Mouse (Mus musculus) stomach, embryonic 16.5 days (tissue): Measurements from ENCODE around the gene Pi4kb. TPM values are rescaled to one million over a fixed set of nuclear protein-coding genes. Genes with fewer than 3 reads are reported as not detected.
"Not testable (repeated sequence)": the region's sequence is repeated elsewhere in the genome, so short reads cannot be mapped to it uniquely, and the experiment has no call there.

Experiments
- ATAC-seq: fragments of 200-750 bp; cut with Nextera tagmentation; 2 replicates; pipeline ENCODE4 v1.8.0; 2017; ENCODE audit warnings: moderate number of reproducible peaks, moderate TSS enrichment; ENCODE audit not compliant: insufficient read depth, low FRiP score
- H3K27ac ChIP-seq: fragments of 300-500 bp; sonication (generic); 2 replicates; pipeline ENCODE4 v1.5.1; 2014; ENCODE audit warnings: low read length
- H3K27me3 ChIP-seq: fragments of 300-500 bp; sonication (generic); 2 replicates; pipeline ENCODE4 v1.6.1; 2014; ENCODE audit warnings: low read length, control low read depth, mixed read lengths; ENCODE audit not compliant: control insufficient read depth, insufficient read depth
- H3K36me3 ChIP-seq: fragments of 300-500 bp; sonication (generic); 2 replicates; pipeline ENCODE4 v1.6.1; 2014; ENCODE audit warnings: low read length; ENCODE audit not compliant: control insufficient read depth, insufficient read depth
- H3K4me1 ChIP-seq: fragments of 300-500 bp; sonication (generic); 2 replicates; pipeline ENCODE4 v1.6.1; 2014; ENCODE audit warnings: low read length, control low read depth, mixed read lengths; ENCODE audit not compliant: control insufficient read depth, insufficient read depth
- H3K4me2 ChIP-seq: fragments of 300-500 bp; sonication (generic); 2 replicates; pipeline ENCODE4 v1.6.1; 2014; ENCODE audit warnings: low read depth, low read length, mixed read lengths
- H3K4me3 ChIP-seq: fragments of 300-500 bp; sonication (generic); replicated peaks from 2 replicates; pipeline ENCODE4 v1.5.1; 2014; ENCODE audit warnings: mild to moderate bottlenecking, low read length
- H3K9ac ChIP-seq: fragments of 300-500 bp; sonication (generic); 2 replicates; pipeline ENCODE4 v1.6.1; 2014; ENCODE audit warnings: low read length
- H3K9me3 ChIP-seq: fragments of 300-500 bp; sonication (generic); replicated peaks from 2 replicates; pipeline ENCODE4 v1.6.1; 2016; ENCODE audit warnings: low read length, control low read depth; ENCODE audit not compliant: control insufficient read depth
- WGBS: fragments of 180-500 bp; shearing (Covaris S2); extraction: QIAGEN DNeasy Blood & Tissue Kit; methylation state at CpG from one replicate; pipeline ENCODE4 v1.1.7; 2014; 5-methylcytosine and 5-hydroxymethylcytosine counted together
- polyA plus RNA-seq: library from polyadenylated mRNA; unstranded; fragments of >200 nt; fragmentation: Nextera tagmentation; extraction: Ambion mirVana; gene quantifications from 2 replicates; pipeline ENCODE4 v1.2.1, GENCODE M21; 2015

Gene Pi4kb
- polyA plus RNA-seq = 17.5 and 24.0 TPM in 2 replicates

- Histone ChIP-seq H3K36me3 (no peaks in the 10 kb centered on the region), H3K4me3 (peak within 1 kb of the TSS; percentile 95), H3K27me3 (no peaks in the 10 kb centered on the region), H3K4me2 (peak within 1 kb of the TSS; percentile 70), H3K27ac (peak within 1 kb of the TSS; percentile 95), H3K9ac (peak within 1 kb of the TSS; percentile 96), H3K9me3 (no peaks in the 10 kb centered on the region), H3K4me1 (peaks cover 11% of the 10 kb centered on the region)
- ATAC-seq = peak; percentile 94
- WGBS = 0% methylated on average over 57 of the region's 57 CpGs
Measured at GRCm38 (mm10) chr3:94974528-94975422, at the start of gene Pi4kb. Gene Pi4kb, plus strand, starts transcription at chr3:94974731.

- H3K4me1 ChIP-seq, H3K9ac ChIP-seq, ATAC-seq, H3K4me2 ChIP-seq, H3K27ac ChIP-seq, H3K4me3 ChIP-seq, H3K36me3 ChIP-seq, H3K9me3 ChIP-seq, H3K27me3 ChIP-seq: not testable (repeated sequence)
- 35% methylated on average over 4 of the region's 4 CpGs for WGBS
Measured at GRCm38 (mm10) chr3:94926301-94926736, 48.2 kb upstream of the Pi4kb start.

GRCm38 (mm10) chr3:94928979-94929378 lies 45.6 kb upstream of the Pi4kb start:
- peaks cover 16% of the 10 kb centered on the region for H3K4me1 ChIP-seq
- not testable (repeated sequence) for H3K4me3 ChIP-seq, H3K36me3 ChIP-seq, H3K4me2 ChIP-seq, H3K27me3 ChIP-seq, H3K9ac ChIP-seq, H3K27ac ChIP-seq, ATAC-seq, H3K9me3 ChIP-seq
- 92% methylated on average over 2 of the region's 4 CpGs for WGBS

- H3K36me3 ChIP-seq, H3K27me3 ChIP-seq, H3K4me2 ChIP-seq, ATAC-seq, H3K9me3 ChIP-seq, H3K9ac ChIP-seq, H3K4me3 ChIP-seq: not testable (repeated sequence)
- peaks cover 16% of the 10 kb centered on the region for H3K4me1 ChIP-seq
- WGBS = 33% methylated on average over 7 of the region's 7 CpGs
- H3K27ac ChIP-seq = peak overlapping the region; percentile 79
Measured at GRCm38 (mm10) chr3:94930386-94931266, 43.9 kb upstream of the Pi4kb start.

- ATAC-seq, H3K27me3 ChIP-seq, H3K4me2 ChIP-seq, H3K4me3 ChIP-seq, H3K36me3 ChIP-seq, H3K9ac ChIP-seq, H3K27ac ChIP-seq, H3K9me3 ChIP-seq: not testable (repeated sequence)
- H3K4me1 ChIP-seq = peaks cover 16% of the 10 kb centered on the region
- 82% methylated on average over 10 of the region's 10 CpGs for WGBS
Measured at GRCm38 (mm10) chr3:94931427-94932082, 43.0 kb upstream of the Pi4kb start.

- Histone ChIP-seq H3K27ac (peak overlapping the region; percentile 97), H3K4me2 (peak overlapping the region; percentile 60; the same call in 1 of the 2 replicates), H3K4me1 (peaks cover 16% of the 10 kb centered on the region)
- H3K4me3 ChIP-seq, H3K27me3 ChIP-seq, ATAC-seq, H3K9me3 ChIP-seq, H3K36me3 ChIP-seq, H3K9ac ChIP-seq: not testable (repeated sequence)
- WGBS = 38% methylated on average over 2 of the region's 2 CpGs
Measured at GRCm38 (mm10) chr3:94932279-94932678, 42.3 kb upstream of the Pi4kb start.

- peaks cover 16% of the 10 kb centered on the region for H3K4me1 ChIP-seq
- H3K4me2 ChIP-seq = peak within 1 kb of the TSS; percentile 60
- ATAC-seq = peak; percentile 89
- peak within 1 kb of the TSS; percentile 71 for H3K9ac ChIP-seq
- peak within 1 kb of the TSS; percentile 51 for H3K4me3 ChIP-seq
- no peaks in the 10 kb centered on the region for H3K9me3 ChIP-seq
- H3K27me3 ChIP-seq = no peaks in the 10 kb centered on the region
- H3K27ac ChIP-seq = peak within 1 kb of the TSS; percentile 97
- 3% methylated on average over 16 of the region's 16 CpGs for WGBS
- H3K36me3 ChIP-seq = no peaks in the 10 kb centered on the region
Measured at GRCm38 (mm10) chr3:94932809-94933564, 41.5 kb upstream of the Pi4kb start, which contains the start of gene Selenbp1. Gene Selenbp1, plus strand, starts transcription at chr3:94933056.

- Histone ChIP-seq H3K27ac (peak overlapping the region; percentile 97), H3K4me3 (peak overlapping the region; percentile 51), H3K4me1 (peaks cover 16% of the 10 kb centered on the region), H3K4me2 (peak overlapping the region; percentile 60)
- not testable (repeated sequence) for ATAC-seq, H3K27me3 ChIP-seq, H3K36me3 ChIP-seq, H3K9me3 ChIP-seq, H3K9ac ChIP-seq
- WGBS = no CpG with 5 or more reads among the region's 2 CpGs
Measured at GRCm38 (mm10) chr3:94933604-94934003, 40.9 kb upstream of the Pi4kb start.
